Mouse (Mus musculus): ENCODE measurements around the gene Lix1.

- TF ChIP-seq POLR2A (IDR thresholded peaks at IDR 0.05; ENCODE audit: extremely low read depth, insufficient read depth, low read length) (no peak), CTCF (IDR thresholded peaks at IDR 0.05; ENCODE audit: low read depth, low read length) (no peak)
Observed at GRCm38 (mm10) chr17:17499278-17499677, 96.8 kb downstream of the Lix1 start.
